28 mouse cellular contexts compared by ENCODE assay signal in genomic region chr3:131608112-131608511, GRCm38 (mm10).
"Had no signal": no experiment of that assay in that cellular context is flagged by ENCODE, and none has a peak within 500 bp of the region (broad histone marks: within the 10 kb centered on the region; RNA-seq: fewer than 3 reads in every experiment).

No protein-coding gene starts in this region.

- H3K9ac ChIP-seq: embryonic facial prominence, embryonic 12.5 days; embryonic facial prominence, embryonic 13.5 days; embryonic facial prominence, embryonic 15.5 days; forebrain, embryonic 12.5 days; forebrain, embryonic 13.5 days; forebrain, embryonic 15.5 days; forebrain, postnatal 0 days had no signal

- ATAC-seq: forebrain, embryonic 13.5 days; forebrain, embryonic 14.5 days; forebrain, embryonic 15.5 days; forebrain, embryonic 16.5 days; forebrain, postnatal 0 days had no signal

- H3K4me2 ChIP-seq: embryonic facial prominence, embryonic 12.5 days; embryonic facial prominence, embryonic 13.5 days; embryonic facial prominence, embryonic 15.5 days; forebrain, embryonic 12.5 days; forebrain, embryonic 13.5 days; forebrain, embryonic 15.5 days had no signal

- H3K4me1 ChIP-seq: embryonic facial prominence, embryonic 15.5 days; forebrain, embryonic 12.5 days had no signal

- H3K27me3 ChIP-seq: embryonic facial prominence, embryonic 12.5 days; embryonic facial prominence, embryonic 13.5 days; embryonic facial prominence, embryonic 15.5 days; forebrain, embryonic 12.5 days; forebrain, embryonic 13.5 days; forebrain, embryonic 15.5 days had no signal

- H3K9me3 ChIP-seq: embryonic facial prominence, embryonic 10.5 days; embryonic facial prominence, embryonic 12.5 days; embryonic facial prominence, embryonic 13.5 days; embryonic facial prominence, embryonic 15.5 days; forebrain, embryonic 10.5 days; forebrain, embryonic 12.5 days; forebrain, embryonic 13.5 days; forebrain, embryonic 15.5 days had no signal

- DNase-seq: cerebellum, adult 2 months; cerebellum, adult 8-10 months; cerebellum, adult 9-10 months; cerebellum, adult 9-11 months; cerebellum, postnatal 10 days; cerebellum, postnatal 14 days; cerebellum, postnatal 25 days; cerebellum, postnatal 36 days; embryo, embryonic 11 days; forebrain, postnatal 0 days; gastrocnemius, adult 2 months; gastrocnemius, postnatal 10 days; gastrocnemius, postnatal 14 days; gastrocnemius, postnatal 25 days; gastrocnemius, postnatal 36 days; heart, adult 18-20 months; heart, adult 2 months had no signal

- H3K4me3 ChIP-seq: embryonic facial prominence, embryonic 10.5 days; embryonic facial prominence, embryonic 12.5 days; embryonic facial prominence, embryonic 13.5 days; embryonic facial prominence, embryonic 15.5 days; erythroblast, embryonic 14.5 days; forebrain, embryonic 10.5 days; forebrain, embryonic 12.5 days; forebrain, embryonic 13.5 days; forebrain, embryonic 15.5 days; gastrocnemius, adult 2 months; heart, adult 2 months had no signal

- H3K27ac ChIP-seq: embryonic facial prominence, embryonic 10.5 days; embryonic facial prominence, embryonic 12.5 days; embryonic facial prominence, embryonic 13.5 days; embryonic facial prominence, embryonic 15.5 days; forebrain, embryonic 10.5 days; forebrain, embryonic 12.5 days; forebrain, embryonic 13.5 days; forebrain, embryonic 15.5 days; gastrocnemius, adult 2 months; heart, adult 2 months had no signal
